Mouse (Mus musculus) brain, embryonic 14.5 days (tissue): ENCODE measurements at regions not wholly inside any gene's neighbourhood (a gene's known extent, or its start where the extent isn't known, plus 50 kb on each side); places are given as distances from the start of the nearest gene placed in this dataset.

ENCODE experiments used
- CTCF ChIP-seq: fragments of 200-500 bp; IDR thresholded peaks from 2 replicates; pipeline ENCODE4 v1.5.1; 2012; ENCODE audit warnings: inconsistent platforms, mild to moderate bottlenecking, moderate library complexity, borderline replicate concordance; ENCODE audit not compliant: insufficient read depth, insufficient read length; ENCODE audit errors: extremely low read depth
- POLR2A ChIP-seq: fragments of 200-500 bp; IDR thresholded peaks from 2 replicates; pipeline ENCODE4 v1.6.1; 2012; ENCODE audit warnings: mild to moderate bottlenecking, inconsistent platforms, borderline replicate concordance; ENCODE audit not compliant: poor library complexity, insufficient read depth, insufficient read length, severe bottlenecking; ENCODE audit errors: extremely low read depth

GRCm38 (mm10) chr9:111841151-111841550 lies 151.0 kb upstream of the Stac start:
- TF ChIP-seq POLR2A (no peak), CTCF (no peak)
